Mouse (Mus musculus): ENCODE measurements around the gene Msx1.

The Msx1 gene

DNA sequence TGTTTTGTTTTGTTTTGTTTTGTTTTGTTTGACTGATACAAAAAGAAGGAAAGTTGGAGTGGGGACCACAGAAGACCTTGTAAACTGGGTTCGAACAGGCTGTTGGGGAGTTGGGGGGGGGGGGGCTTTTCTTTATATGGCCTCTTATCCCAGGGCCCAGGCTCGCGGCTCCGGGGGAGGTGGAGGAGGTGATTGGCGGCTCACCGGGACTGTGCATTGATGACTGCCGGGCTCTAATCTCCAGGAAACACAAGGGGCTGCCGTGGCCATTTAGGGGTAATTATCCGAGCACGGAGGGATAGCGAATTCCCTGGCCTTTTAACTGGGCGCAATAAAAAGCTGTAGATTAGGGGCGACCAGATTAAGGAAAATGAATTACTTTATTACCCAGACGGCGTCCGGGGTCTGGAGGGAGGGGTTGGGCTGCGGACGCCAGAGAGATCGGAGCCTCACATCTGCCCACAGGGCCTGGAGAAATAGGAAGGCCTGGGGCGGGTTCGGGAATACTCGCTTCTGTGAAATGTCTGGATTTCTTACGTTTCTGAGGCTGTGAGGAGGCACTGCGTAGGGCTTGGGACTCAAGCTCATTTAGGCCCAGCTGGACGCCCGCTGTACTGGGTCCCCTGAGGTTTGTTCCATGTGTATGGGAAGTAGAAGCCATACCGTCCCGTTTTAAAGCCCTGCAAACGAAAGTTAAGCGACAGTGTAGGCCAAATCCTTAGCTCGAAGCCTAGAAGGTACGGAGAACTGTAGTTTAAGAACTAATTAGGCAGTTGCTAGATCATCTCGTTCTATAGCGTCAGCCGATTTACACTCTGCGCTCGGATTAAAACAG is 1.4 kb upstream of the Msx1 start:
- no peak for DNase-seq

DNA sequence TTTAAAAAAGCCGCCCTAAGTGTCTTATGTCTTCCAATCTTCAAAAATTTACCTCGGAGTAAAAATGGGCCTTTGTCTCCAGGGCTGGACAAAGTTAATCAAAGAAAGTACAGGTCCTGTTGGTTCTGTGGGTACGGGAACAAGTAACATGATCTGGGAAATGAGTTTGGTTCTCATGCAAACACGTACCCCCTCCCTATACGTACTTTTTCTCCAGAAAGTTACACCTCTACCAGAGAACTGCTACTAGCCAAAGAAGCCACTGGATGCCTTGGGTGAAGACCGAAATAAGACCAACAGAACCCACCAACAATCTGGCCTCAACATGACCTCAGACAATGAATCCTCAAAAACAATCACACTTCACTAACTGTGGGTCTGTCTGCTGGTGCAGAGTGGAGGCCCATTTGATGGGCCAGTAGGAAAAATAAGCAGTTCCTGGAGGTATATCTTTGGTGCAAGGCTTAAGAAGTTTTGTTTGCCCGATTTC is 773 bp upstream of the Msx1 start:
- DNase-seq = no peak

DNA sequence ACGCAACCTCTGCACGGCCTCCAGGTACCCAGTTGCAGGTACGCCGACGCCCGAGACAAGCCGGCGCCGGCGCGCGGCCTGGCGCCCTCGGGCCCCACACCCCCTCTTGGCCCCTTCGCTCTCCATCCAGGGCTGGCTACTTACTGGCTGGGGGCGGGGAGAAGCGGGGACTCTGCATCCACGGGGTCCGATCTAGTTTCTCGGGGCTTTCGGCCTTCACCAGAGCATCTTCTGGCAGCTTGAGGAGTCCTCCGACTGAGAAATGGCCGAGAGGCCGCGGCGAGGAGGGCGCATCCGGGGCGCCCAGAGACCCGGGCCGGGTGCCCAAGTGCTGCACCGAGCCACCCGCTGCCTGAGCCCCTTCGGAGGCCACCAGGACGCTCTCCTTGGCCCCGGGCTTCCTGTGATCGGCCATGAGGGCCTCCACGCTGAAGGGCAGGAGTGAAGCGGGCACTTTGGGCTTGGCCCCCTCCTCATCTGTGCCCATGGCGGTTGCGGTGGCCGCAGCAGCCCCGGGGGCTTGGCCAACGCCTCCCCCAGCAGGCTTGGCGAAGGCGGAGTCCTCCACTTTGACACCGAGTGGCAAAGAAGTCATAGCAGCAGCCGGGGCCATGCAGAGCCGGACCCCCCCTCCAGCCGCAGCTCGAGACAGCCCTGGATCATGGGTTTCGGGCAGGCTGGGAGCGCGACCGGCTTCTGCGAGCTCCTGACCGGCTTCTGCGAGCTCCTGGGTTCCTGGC is 492 bp downstream of the Msx1 start:
- DNase-seq = no peak

DNA sequence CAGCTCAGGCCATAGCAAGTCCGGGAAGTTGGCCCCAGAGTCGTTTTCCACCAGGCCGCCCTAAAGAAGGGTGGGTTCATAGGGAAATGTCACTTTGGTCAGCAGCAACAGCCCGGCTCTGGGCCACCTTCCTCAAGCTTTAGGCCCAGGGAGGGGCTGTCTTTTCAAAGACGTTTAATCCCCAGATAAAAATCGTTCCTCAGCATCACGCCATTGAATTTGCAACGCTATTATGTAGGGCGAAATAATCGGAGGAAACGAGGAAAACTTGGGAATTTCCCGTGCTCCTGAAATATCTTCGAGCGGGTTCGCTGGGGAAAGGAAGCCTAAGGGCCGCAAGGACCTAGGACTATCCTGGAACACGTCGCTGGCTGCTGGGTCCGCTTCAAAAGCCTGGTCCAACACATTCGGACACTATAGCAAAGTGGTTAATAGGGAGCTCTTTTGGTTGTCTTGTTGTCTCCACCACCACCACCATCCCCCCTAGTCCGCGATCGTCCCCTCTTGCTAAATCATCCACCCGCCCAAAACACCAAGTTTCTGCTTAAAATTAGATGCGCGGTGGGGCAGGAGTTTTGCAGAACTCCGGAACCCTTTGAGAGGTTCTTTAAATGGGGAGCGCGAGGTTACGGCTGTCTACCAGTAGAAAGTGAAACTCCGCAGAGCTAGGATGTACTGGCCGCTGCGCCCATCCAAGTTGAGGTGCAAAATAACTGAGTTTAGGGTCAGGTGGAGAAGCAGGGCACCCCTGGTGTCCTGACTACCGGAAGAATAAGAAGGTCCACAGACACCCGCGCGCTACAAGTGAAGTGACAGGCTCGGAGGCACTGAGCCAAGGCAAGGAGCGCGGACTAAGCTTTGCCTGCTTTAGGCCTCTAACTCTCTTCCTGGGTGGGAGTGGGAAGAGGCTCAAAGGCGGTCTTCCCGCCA is 1.3 kb downstream of the Msx1 start:
- DNase-seq = no peak

DNA sequence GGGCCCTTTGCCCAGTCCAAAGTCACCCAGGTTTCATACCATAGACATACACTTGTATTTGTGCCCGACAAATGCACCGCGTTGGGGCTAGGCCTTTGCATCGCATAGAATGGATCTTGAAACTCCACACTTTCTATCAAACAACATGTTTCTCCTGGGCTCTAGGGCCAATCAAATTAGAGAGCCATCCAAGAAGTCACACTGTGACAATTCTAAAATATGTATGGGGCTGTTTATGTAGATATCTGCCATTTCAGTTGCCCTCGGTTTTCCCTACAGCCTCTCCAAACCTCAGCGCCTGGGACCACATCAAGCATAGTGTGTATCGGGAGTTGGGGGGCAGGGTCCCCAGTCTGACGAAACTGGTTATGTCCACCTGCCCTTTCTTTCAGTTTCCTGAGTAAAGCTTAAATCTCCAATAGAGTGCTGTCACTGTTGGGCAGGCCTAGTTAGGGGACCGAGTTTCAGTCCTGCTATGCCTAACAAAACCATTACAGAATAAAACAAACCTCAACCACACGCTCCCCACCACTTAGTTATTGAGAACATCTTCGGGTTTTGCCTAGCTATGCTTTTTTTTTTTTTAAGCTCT is 2.2 kb downstream of the Msx1 start:
- DNase-seq = no peak

DNA sequence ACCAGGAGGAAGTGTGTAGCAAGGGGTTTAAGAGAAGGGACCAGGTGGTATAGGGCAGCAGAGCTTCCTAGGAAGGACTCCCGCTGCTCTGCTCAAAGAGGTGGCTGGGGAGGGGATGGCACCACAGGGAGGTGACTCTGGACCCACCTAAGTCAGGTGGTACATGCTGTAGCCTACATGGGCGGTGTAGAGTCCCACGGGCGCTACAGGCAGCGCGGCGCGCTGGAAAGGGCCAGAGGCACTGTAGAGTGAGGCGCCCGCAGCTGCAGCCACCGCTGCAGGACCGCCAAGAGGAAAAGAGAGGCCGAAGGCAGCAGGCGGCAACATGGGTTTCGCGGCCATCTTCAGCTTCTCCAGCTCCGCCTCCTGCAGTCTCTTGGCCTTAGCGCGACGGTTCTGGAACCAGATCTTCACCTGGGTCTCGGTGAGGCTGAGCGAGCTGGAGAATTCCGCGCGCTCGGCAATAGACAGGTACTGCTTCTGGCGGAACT is 3.2 kb downstream of the Msx1 start:
- DNase-seq = no peak

DNA sequence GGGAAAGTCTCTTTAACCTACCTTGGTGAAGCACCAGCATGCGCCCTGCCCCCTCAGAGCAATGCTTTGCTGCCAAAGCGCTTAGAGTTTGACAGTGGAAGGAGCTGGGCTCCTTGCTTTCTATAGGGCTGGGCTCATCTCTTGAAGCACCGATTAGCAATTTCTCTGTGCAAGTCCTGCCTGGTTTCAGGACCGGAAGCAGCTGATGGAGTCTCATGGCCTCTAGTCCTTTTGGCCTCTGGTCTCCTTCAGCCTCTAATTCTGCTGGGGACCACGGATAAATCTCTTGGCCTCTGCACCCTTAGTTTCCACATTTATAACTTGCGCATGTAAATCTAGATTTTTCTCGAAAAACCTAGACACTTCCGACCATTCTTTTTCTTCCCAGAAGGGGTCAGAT is 3.7 kb downstream of the Msx1 start:
- no peak for DNase-seq

DNA sequence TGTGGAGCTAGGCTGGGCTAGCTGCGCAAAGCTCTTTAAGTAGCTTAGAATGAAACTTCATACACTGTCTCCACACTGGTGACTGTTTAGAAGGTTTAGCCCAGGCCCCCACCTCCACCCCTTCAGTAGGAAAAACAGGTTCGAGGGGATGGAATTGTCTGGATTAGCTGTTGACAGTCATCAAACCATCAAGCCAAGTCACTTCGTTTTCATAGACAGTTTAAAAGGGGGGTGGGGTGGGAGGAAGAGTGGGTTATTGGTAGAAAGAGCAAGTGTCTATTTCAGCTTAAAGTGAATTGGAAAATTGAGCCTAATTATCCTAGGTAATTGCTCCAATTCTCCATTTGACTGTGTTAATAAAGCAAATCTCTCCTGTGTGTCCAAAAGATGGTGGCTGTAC is 4.4 kb downstream of the Msx1 start:
- no peak for DNase-seq

DNA sequence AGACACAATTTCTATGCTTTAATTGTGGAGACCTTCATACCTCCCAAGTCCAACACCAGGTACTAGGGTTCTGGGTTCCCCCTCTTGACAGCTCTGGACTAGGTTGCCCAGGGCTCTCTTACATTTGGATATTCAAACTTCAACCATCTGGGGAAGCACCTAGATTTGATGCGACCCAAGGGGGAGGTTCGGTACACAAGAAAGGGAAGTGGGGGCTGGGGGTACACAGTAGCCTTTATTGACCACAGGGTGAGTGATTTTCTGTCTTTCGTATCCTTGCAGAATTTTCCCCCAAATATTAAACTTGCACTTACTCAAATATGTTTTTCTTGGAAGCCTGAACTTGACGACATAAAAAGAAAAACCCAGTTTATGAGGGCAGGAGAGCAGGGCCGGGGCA is 4.8 kb downstream of the Msx1 start:
- DNase-seq = no peak

DNA sequence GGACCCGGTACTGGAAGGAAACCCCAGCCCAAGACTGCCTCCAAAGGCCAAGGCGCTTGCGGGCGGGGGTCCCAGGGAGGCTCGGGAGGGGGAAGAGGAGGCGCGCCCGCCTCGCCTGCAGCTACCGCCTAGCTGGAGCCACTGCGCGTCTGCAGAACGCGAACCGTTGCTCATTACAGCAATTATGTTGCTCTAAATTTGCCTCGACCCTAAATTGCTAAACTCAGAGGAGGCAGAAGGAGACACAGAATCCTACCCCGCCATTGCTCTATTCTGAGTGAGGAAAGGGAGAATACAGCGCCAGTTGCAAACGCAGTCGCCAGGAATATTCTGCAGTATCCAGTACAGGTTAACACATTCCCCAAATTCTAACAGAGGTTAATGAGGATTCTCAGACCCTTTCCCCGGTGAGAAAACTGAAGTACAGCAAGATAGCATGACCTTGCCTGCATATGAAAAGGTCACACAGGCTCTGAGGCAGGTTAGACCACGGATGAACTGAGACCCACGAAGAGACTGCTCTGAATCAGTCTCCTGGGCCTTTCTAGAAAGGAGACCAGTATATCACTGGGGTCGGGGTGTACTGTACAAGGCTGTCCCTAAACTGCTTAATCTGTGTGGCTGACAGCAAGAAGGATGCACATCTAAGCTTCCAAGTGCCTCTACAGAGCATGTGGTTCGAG is 5.7 kb downstream of the Msx1 start:
- DNase-seq = no peak

DNA sequence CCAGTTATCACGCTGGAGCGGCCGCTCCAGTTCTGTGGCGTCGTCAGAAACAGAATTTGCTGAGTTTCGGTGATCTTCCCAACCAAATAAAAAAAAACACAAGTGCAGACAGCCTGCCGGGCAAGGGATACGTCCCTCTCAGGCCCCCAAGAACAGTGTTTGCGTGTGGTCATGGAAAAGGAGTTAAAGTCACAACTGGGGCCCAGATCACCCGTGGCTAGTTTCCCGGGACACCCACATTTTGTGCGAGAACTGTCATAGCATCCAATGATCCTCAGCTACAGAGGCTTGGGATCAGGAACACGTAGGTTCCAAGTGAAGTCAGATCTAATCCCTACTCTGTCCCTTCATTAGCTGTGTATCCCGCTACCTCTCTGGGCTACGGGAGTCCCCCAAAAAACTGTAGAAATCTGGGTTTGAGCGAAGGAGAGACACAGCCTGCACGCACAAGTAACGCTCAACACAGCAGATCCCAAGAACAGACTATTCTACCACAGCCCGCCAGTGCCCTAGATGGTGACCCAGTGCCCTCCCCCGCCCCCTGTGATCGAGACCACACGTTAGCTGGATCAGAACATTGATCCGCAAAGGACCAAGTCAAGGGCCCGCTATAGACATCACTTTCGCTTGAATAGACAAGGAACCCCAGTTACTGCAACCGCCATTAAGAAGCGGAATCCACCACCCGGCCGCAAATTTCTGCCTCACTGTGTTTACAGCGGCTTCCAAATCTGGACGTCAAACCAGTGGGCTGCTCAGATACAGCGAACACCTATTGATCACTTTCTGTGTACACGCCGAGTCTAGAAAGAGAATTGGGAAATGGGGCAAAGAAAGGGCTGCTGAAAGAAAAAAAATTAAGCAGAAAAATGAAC is 6.5 kb downstream of the Msx1 start:
- no peak for DNase-seq

DNA sequence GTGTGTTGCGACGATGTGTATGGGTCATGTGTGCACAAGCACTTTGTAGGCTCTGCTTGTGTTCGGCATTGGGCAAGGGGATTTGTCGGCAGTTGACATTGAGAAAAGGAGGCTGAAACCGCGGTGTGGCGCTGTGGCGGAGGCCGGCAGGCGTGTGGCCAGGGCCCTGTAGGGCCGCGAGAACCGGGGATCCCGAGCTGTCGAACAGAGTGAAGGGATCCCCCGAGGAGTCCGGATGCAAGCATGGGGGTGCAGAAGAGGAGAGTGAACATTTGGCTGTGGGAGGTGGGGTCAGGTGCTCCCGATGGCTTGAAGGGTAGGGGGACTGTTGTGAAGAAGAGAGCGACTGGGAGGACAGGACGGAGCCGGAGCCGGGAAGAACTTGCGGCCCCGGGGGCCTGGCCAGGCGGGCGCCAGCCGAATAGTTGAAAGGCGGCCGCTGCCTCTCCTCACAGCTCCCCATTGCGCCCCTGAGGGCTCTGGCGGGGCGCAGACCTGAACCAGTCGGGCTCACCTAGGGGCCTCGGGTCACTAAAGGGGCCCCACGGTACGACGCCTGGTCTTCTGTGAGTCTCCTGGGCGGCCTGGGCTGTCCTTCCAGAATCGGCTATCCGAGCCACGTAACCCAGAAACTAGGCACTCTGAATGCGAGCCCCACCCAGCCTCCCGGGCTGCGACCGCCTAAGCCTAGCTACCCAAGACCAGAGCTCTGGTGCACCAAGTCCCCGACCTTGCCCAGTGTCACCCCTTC is 7.3 kb downstream of the Msx1 start:
- no peak for DNase-seq

DNA sequence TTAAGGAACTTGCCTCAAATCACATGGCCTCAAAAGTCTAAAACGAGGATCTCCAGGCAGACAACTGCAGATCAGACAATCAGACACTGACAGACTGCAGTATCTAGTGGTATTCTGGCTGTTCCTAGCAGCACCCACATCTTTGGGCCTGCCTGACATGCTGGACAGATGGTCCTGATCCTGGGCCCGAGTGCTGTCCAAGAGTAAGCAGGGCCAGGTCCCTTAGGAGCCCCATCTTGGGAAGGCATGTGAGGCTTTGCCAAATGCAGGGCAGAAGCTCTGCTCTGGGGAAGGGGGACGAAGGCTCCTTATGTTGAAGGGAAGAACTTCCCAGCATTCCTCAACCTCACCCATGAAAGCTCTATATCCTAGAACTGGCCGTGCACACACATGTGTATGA is 8.5 kb downstream of the Msx1 start:
- no peak for DNase-seq

DNA sequence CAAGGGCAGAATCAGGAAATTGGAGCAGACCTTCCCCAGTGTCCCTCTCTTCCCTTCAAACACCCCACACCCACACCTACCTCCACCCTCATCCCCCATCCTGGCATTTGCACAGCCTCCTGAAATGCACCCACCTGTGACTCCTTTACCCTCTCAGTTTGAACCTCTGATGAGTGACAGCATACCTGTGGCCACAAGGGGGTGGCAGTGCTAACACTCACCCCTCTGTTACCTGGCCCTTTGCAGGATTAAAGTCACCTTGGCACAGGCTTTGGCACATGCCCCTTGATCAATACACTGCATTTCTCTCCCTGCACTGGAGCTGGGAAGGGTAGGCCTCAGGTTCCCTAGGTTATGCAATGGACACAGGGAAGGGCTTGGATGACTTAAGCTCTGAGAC is 10.2 kb downstream of the Msx1 start:
- no peak for DNase-seq

DNA sequence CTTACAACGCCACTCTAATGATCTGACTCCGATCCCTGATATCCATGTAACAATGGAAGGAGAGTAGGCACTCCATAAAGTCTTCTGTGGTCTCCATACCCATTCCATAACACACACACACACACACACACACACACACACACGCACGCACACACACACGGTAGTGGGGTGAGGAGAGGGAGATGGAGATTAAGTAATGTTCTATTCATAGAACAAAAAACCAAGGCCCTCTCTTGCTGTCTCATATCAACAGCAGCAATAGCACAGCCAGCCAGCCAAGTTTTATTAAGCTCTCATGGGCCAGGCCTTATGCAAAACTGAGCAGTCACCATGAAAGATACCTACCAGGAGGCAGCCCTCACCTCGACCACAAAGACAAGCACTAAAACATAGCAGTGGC is 19.1 kb downstream of the Msx1 start:
- no peak for DNase-seq

DNA sequence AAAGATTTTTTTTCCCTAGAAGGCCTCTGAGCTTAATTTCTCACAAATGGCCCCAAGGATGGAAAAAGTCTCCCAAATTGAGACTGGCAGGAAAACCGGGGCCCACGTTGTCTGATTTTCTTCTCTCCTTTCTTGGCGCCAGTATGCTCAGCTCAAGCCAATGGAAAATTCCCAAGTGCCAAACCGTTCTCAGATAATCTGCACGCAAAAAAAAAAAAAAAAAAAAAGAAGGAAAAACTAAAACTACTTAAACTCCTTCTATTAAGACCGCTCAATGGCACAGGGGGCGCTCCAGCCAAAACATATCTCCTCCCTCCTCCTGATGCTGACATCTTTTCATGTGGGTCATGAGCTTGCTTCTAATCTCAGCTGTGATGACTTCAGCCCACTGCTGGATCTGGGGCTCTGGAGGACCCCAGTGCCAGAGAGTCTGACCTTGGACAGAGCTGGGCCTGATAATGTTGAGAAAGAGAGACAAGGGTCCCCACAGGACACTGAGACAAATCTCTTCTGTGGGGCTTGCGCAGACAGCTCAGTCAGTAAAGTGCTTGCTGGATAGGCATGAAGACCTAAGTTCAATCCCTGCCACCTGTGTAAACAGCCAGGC is 19.8 kb downstream of the Msx1 start:
- no peak for DNase-seq

DNA sequence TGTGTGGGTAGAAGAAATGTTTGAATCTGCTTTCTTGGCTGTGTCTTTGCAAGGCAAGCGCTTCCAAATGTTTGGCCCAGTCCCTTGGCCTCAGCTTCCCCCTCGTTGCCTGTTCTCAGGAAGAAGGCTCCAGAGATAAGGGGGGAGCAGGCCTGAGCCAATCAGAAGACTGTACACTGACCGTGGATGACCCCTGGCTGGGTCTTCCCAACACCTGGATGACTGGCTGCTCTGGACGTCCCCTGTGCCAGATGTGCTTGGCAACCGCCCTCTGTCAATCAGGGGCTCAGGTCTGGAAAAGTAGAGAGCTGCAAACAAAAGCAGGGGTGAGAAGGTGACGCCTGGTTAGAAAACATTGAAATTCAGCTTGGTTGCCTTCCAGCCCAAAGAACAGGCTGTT is 27.1 kb downstream of the Msx1 start:
- DNase-seq = no peak

DNA sequence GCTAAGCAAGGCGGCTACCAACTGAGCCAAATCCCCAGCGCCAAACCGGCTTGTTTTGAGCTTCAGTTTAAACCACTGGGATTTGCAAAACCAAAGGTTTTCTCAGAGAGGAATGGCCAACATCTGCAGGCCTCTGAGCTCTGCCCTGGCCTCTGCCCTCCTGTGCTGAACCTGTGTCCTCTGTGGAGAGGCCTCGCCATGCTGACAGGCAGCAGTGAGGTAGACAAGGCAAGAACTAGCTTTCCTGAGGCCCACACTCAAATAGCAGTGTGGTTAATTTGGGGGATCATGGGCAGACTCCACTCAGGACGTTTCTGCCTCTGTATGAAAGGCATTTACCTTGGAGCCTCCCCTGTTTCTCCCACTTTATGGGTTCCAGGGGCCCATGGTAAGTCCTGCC is 27.6 kb downstream of the Msx1 start:
- no peak for DNase-seq

DNA sequence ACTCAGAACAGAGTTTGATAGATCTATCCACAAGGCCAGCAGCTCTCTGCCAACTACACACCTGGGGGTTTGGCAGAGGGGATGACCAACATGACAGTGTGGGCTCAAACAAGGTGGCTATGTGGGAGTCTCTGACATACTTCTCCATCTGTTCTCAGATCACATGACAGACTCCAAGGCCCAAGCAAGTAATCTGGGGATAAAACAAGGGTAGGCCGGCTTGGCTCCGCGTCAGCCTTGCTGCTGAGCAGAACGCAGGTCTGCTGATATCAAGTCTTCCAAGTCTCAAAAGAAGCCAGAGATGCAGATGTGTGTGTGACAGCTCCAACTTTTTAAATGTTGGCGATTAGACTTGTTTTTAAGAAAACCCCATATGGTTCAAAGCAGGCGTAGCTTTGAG is 28.7 kb downstream of the Msx1 start:
- DNase-seq = no peak

DNA sequence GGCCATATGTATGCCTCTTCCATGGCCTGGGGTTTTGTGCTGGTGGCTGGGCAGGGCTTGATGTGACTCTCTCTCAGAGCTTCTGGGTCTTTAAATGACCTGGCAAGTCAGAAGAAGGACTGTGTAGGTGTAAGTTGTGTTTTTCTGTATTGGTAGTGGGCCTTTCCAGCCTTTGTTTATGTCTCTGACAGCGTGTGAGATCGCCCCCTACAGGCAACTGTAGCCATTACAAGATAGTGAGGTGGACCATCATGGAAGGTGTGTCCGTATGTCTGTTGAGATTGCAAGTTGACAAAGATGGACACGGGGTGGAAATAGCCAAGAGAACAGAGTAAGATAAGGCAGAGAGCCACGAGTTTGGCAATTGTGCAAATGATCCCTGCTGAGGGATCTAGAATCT is 32.2 kb downstream of the Msx1 start:
- DNase-seq = no peak
